ENCODE assay signal across 25 mouse cellular contexts in the genomic region with DNA sequence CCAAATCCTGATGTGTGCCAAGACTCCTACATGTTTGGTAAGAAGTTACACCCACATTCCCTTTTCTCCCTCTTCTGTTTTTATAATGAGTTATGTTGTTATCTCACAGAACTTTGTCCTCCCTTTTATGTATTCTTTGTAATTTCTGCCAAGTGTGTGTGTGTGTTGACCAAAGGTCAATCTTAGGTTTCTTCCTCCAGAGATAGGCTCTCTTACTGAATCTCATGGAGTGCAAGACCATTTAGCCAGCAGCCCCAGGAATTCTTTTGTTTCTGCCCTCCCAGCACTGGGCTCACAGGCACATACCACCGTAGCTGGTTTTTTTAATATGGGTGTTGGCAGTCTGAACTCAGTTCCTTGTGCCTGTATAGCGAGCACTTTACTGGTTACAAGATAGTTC.
DNase-seq lines count a peak whose midpoint lies in the region; ATAC-seq and TF ChIP-seq lines count a peak whose summit lies in the region.
"Had no signal": no experiment of that assay in that cellular context is flagged by ENCODE, and none has a peak within 500 bp of the region (broad histone marks: within the 10 kb centered on the region; RNA-seq: fewer than 3 reads in every experiment).

No protein-coding gene starts in this region.

- no peaks in the 10 kb centered on the region for H3K79me2 ChIP-seq in liver, adult 2 months (ENCODE audit: control insufficient read depth, insufficient read depth, low read length)

- no peak overlapping the region for H3K9ac ChIP-seq in liver, adult 2 months (ENCODE audit: low read depth, low read length)
- H3K9ac ChIP-seq in liver, embryonic 11.5 days (ENCODE audit: low read depth, low read length) = no peak overlapping the region
- H3K9ac ChIP-seq in intestine, postnatal 0 days (ENCODE audit: low read depth, low read length) = no peak overlapping the region
- H3K9ac ChIP-seq in stomach, embryonic 15.5 days = no peak overlapping the region
- H3K9ac ChIP-seq: embryonic facial prominence, embryonic 12.5 days; embryonic facial prominence, embryonic 15.5 days; forebrain, embryonic 12.5 days; heart, embryonic 12.5 days; heart, embryonic 15.5 days; hindbrain, embryonic 14.5 days had no signal

- no peak overlapping the region for H3K4me3 ChIP-seq in liver, adult 2 months (ENCODE audit: insufficient read depth, low read depth, low read length)
- H3K4me3 ChIP-seq in liver, embryonic 11.5 days (ENCODE audit: low read depth, low read length) = no peak overlapping the region
- no peak overlapping the region for H3K4me3 ChIP-seq in intestine, postnatal 0 days (ENCODE audit: low read depth, low read length)
- no peak overlapping the region for H3K4me3 ChIP-seq in stomach, embryonic 15.5 days (replicated peaks)
- H3K4me3 ChIP-seq: embryonic facial prominence, embryonic 12.5 days; embryonic facial prominence, embryonic 15.5 days; forebrain, embryonic 12.5 days; heart, embryonic 12.5 days; heart, embryonic 15.5 days had no signal

- peak; percentile 58 for DNase-seq in liver, adult 2 months (ENCODE audit: extremely low read depth, low read depth, low spot score)
- no peak for DNase-seq in liver, embryonic 11.5 days (ENCODE audit: low spot score)
- no peak for DNase-seq in spleen, postnatal 10 days (ENCODE audit: low spot score in 2 of 2)
- no peak for DNase-seq in left cerebral cortex, postnatal 36 days (ENCODE audit: low spot score in 2 of 2)
- DNase-seq in urinary bladder, adult 2 months (ENCODE audit: low spot score) = no peak
- DNase-seq: adrenal gland, adult 2 months; adrenal gland, postnatal 14 days; cerebellum, adult 11 months; cerebellum, adult 2 months; cerebellum, adult 9-11 months; cerebellum, postnatal 25 days; gastrocnemius, postnatal 14 days; heart, postnatal 10 days; heart, postnatal 4 days had no signal

- 75% methylated on average over 2 of the region's 2 CpGs for WGBS in liver, adult 2 months
- WGBS in liver, embryonic 11.5 days = 73% methylated on average over 2 of the region's 2 CpGs
- 33% methylated on average over 2 of the region's 2 CpGs for WGBS in intestine, postnatal 0 days
- WGBS in stomach, embryonic 15.5 days = 56% methylated on average over 2 of the region's 2 CpGs

- H3K9me3 ChIP-seq in liver, embryonic 11.5 days (ENCODE audit: control insufficient read depth, low read length) = no peaks in the 10 kb centered on the region
- H3K9me3 ChIP-seq in intestine, postnatal 0 days (ENCODE audit: control insufficient read depth) = no peaks in the 10 kb centered on the region
- H3K9me3 ChIP-seq in stomach, embryonic 15.5 days = no peaks in the 10 kb centered on the region
- H3K9me3 ChIP-seq: embryonic facial prominence, embryonic 12.5 days; embryonic facial prominence, embryonic 15.5 days; forebrain, embryonic 12.5 days; heart, embryonic 12.5 days; heart, embryonic 15.5 days had no signal

- no peak for TF ChIP-seq POLR2A in liver, adult 2 months (IDR thresholded peaks at IDR 0.05; ENCODE audit: extremely low read depth, insufficient read depth, low read length)

- no peak overlapping the region for H3K4me2 ChIP-seq in liver, embryonic 11.5 days
- no peak overlapping the region for H3K4me2 ChIP-seq in intestine, postnatal 0 days (replicated peaks; ENCODE audit: low read depth)
- no peak overlapping the region for H3K4me2 ChIP-seq in stomach, embryonic 15.5 days
- H3K4me2 ChIP-seq: embryonic facial prominence, embryonic 12.5 days; embryonic facial prominence, embryonic 15.5 days; forebrain, embryonic 12.5 days; heart, embryonic 12.5 days; heart, embryonic 15.5 days; hindbrain, embryonic 14.5 days had no signal

- no peaks in the 10 kb centered on the region for H3K36me3 ChIP-seq in liver, adult 2 months (ENCODE audit: control insufficient read depth, insufficient read depth, low read length)
- no peaks in the 10 kb centered on the region for H3K36me3 ChIP-seq in liver, embryonic 11.5 days (ENCODE audit: control insufficient read depth, insufficient read depth, low read length)
- no peaks in the 10 kb centered on the region for H3K36me3 ChIP-seq in intestine, postnatal 0 days (ENCODE audit: control insufficient read depth, insufficient read depth)
- no peaks in the 10 kb centered on the region for H3K36me3 ChIP-seq in stomach, embryonic 15.5 days
- H3K36me3 ChIP-seq: embryonic facial prominence, embryonic 12.5 days; embryonic facial prominence, embryonic 15.5 days; forebrain, embryonic 12.5 days; heart, embryonic 12.5 days; heart, embryonic 15.5 days had no signal

- H3K27me3 ChIP-seq in liver, adult 2 months (ENCODE audit: control insufficient read depth, insufficient read depth, low read length) = no peaks in the 10 kb centered on the region
- H3K27me3 ChIP-seq in liver, embryonic 11.5 days (replicated peaks; ENCODE audit: control insufficient read depth, insufficient read depth, low read length) = no peaks in the 10 kb centered on the region
- no peaks in the 10 kb centered on the region for H3K27me3 ChIP-seq in intestine, postnatal 0 days (replicated peaks; ENCODE audit: control insufficient read depth, insufficient read depth, low read length)
- no peaks in the 10 kb centered on the region for H3K27me3 ChIP-seq in stomach, embryonic 15.5 days (replicated peaks)
- H3K27me3 ChIP-seq: embryonic facial prominence, embryonic 12.5 days; embryonic facial prominence, embryonic 15.5 days; forebrain, embryonic 12.5 days; heart, embryonic 12.5 days; heart, embryonic 15.5 days had no signal

- H3K27ac ChIP-seq in liver, adult 2 months (replicated peaks; ENCODE audit: insufficient read depth, low read depth, low read length) = no peak overlapping the region
- H3K27ac ChIP-seq in liver, embryonic 11.5 days (ENCODE audit: low read depth, low read length) = no peak overlapping the region
- peak overlapping the region; percentile 64 for H3K27ac ChIP-seq in intestine, postnatal 0 days (ENCODE audit: low read depth, low read length)
- H3K27ac ChIP-seq in stomach, embryonic 15.5 days = no peak overlapping the region
- H3K27ac ChIP-seq: embryonic facial prominence, embryonic 12.5 days; embryonic facial prominence, embryonic 15.5 days; forebrain, embryonic 12.5 days; heart, embryonic 15.5 days; hindbrain, embryonic 14.5 days; hindbrain, postnatal 0 days had no signal

- no peak for TF ChIP-seq CTCF in liver, adult 2 months (IDR thresholded peaks at IDR 0.05; ENCODE audit: low read depth, low read length)
- no peak for TF ChIP-seq CTCF in intestine, postnatal 0 days (IDR thresholded peaks at IDR 0.05; ENCODE audit: low read depth)

- ATAC-seq in liver, embryonic 11.5 days (replicated peaks; ENCODE audit: low FRiP score) = no peak
- ATAC-seq in intestine, postnatal 0 days = peak; percentile 86
- peak; percentile 35; the same call in 1 of the 2 replicates for ATAC-seq in stomach, embryonic 15.5 days (ENCODE audit: insufficient read depth, low FRiP score, low read depth)
- ATAC-seq: CD4-positive, CD25-positive, alpha-beta regulatory T cell, adult 4 months; forebrain, embryonic 16.5 days; hindbrain, postnatal 0 days had no signal

- H3K4me1 ChIP-seq in liver, adult 2 months (ENCODE audit: control insufficient read depth, insufficient read depth, low read length) = no peaks in the 10 kb centered on the region; the same call in 1 of the 2 replicates
- H3K4me1 ChIP-seq in liver, embryonic 11.5 days (replicated peaks; ENCODE audit: control insufficient read depth, insufficient read depth, low read length) = no peaks in the 10 kb centered on the region
- peaks cover 6% of the 10 kb centered on the region for H3K4me1 ChIP-seq in intestine, postnatal 0 days (replicated peaks; ENCODE audit: control insufficient read depth, insufficient read depth, low read length)
- H3K4me1 ChIP-seq in stomach, embryonic 15.5 days = no peaks in the 10 kb centered on the region
- H3K4me1 ChIP-seq: embryonic facial prominence, embryonic 12.5 days; embryonic facial prominence, embryonic 15.5 days; forebrain, embryonic 12.5 days; heart, embryonic 12.5 days; heart, embryonic 15.5 days had no signal

- intact Hi-C loops in left cerebral cortex, postnatal 36 days (cut with DNase I) = no loop called here
